Mouse (Mus musculus): ENCODE results near the gene Nras.

GRCm38 (mm10) chr3:103057752-103058151 is 333 bp upstream of the Nras start:
- TF ChIP-seq POLR2A (IDR thresholded peaks at IDR 0.05; ENCODE audit: low read depth, low read length) (no peak), CTCF (IDR thresholded peaks at IDR 0.05; ENCODE audit: borderline replicate concordance, insufficient read depth, low read length) (no peak)

Data from embryonic fibroblast, embryonic 13.5 days (primary cell).